Mouse (Mus musculus) monocyte, adult 5-6 weeks (primary cell): Measurements from ENCODE around the gene Stard10. TPM values are rescaled to one million over a fixed set of nuclear protein-coding genes. Genes with fewer than 3 reads are reported as not detected.

Experiments
- ATAC-seq: fragments of 153-309, 156-312 bp; replicated peaks from 2 replicates; pipeline ENCODE4 v1.8.0; 2017; ENCODE audit warnings: mild to moderate bottlenecking; ENCODE audit not compliant: low TSS enrichment, insufficient number of reproducible peaks, severe bottlenecking, poor library complexity, low FRiP score
- total RNA-seq: library from RNA; stranded (forward); fragments of 200-1000, 200-491, 200-594 nt; gene quantifications from 3 replicates; pipeline ENCODE4 v1.2.3, GENCODE M21; 2017

The Stard10 gene
- total RNA-seq, 1 experiment from 2014 or later, result 2.3 TPM

GRCm38 (mm10) chr7:101355551-101356100, 38.7 kb downstream of the Stard10 start:
- ATAC-seq, result no peak

GRCm38 (mm10) chr7:101356868-101357267, 40.0 kb downstream of the Stard10 start:
- ATAC-seq, result peak; percentile 23

GRCm38 (mm10) chr7:101360406-101360805, 43.5 kb downstream of the Stard10 start:
- no peak for ATAC-seq

- no peak for ATAC-seq
Measured at GRCm38 (mm10) chr7:101361021-101361420, 44.1 kb downstream of the Stard10 start.

GRCm38 (mm10) chr7:101361767-101362166, 44.9 kb downstream of the Stard10 start:
- peak; percentile 34 for ATAC-seq

GRCm38 (mm10) chr7:101362791-101363191, 45.9 kb downstream of the Stard10 start:
- ATAC-seq, result peak; percentile 75

- no peak for ATAC-seq
Measured at GRCm38 (mm10) chr7:101363914-101364313, 47.0 kb downstream of the Stard10 start.

GRCm38 (mm10) chr7:101367901-101368852, 51.3 kb downstream of the Stard10 start:
- ATAC-seq, result no peak

- no peak for ATAC-seq
Measured at GRCm38 (mm10) chr7:101369666-101370065, 52.8 kb downstream of the Stard10 start.

GRCm38 (mm10) chr7:101373082-101373481, 56.2 kb downstream of the Stard10 start:
- ATAC-seq, result no peak

- no peak for ATAC-seq
Measured at GRCm38 (mm10) chr7:101374155-101374554, 57.3 kb downstream of the Stard10 start.

- no peak for ATAC-seq
Measured at GRCm38 (mm10) chr7:101376701-101377340, 59.9 kb downstream of the Stard10 start.

GRCm38 (mm10) chr7:101377741-101378262, 60.9 kb downstream of the Stard10 start:
- peak; percentile 66 for ATAC-seq

- ATAC-seq, result no peak
Measured at GRCm38 (mm10) chr7:101378285-101378684, 61.4 kb downstream of the Stard10 start.

GRCm38 (mm10) chr7:101378796-101379465, 62.0 kb downstream of the Stard10 start:
- no peak for ATAC-seq

- ATAC-seq, result no peak
Measured at GRCm38 (mm10) chr7:101379732-101380131, 62.8 kb downstream of the Stard10 start.

- ATAC-seq, result no peak
Measured at GRCm38 (mm10) chr7:101381512-101381911, 64.6 kb downstream of the Stard10 start.

GRCm38 (mm10) chr7:101382378-101382777, 65.5 kb downstream of the Stard10 start:
- peak; percentile 76 for ATAC-seq

- ATAC-seq, result peak; percentile 29
Measured at GRCm38 (mm10) chr7:101383756-101384155, 66.9 kb downstream of the Stard10 start.
